Mouse (Mus musculus) liver, embryonic 14.5 days (tissue): ENCODE results near the gene Rrp1. TPM values are rescaled to one million over a fixed set of nuclear protein-coding genes. Genes with fewer than 3 reads are reported as not detected.

ENCODE experiments used
- ATAC-seq: fragments of 200-750 bp; cut with Nextera tagmentation; 2 replicates; pipeline ENCODE4 v1.8.0; 2017; ENCODE audit warnings: moderate number of reproducible peaks, mild to moderate bottlenecking, moderate library complexity; ENCODE audit not compliant: insufficient read depth
- DNase-seq, 3 experiments: peaks; one replicate each; pipeline ENCODE4 v3.0.0-alpha.2; 2012 to 2013; ENCODE audit warnings: low read depth in 3 of 3, low spot score in 3 of 3
- H3K27ac ChIP-seq: fragments of 300-500 bp; sonication (generic); 2 replicates; pipeline ENCODE4 v1.5.1; 2014; ENCODE audit warnings: moderate library complexity, mild to moderate bottlenecking, control low read depth, inconsistent platforms
- H3K27me3 ChIP-seq: fragments of 300-500 bp; sonication (generic); 2 replicates; pipeline ENCODE4 v1.6.1; 2014; ENCODE audit warnings: mild to moderate bottlenecking, low read length, moderate library complexity; ENCODE audit not compliant: control insufficient read depth, insufficient read depth
- H3K36me3 ChIP-seq: fragments of 300-500 bp; sonication (generic); replicated peaks from 2 replicates; pipeline ENCODE4 v1.6.1; 2014; ENCODE audit warnings: low read depth; ENCODE audit not compliant: control insufficient read depth, insufficient read depth
- H3K4me1 ChIP-seq, 2 experiments: fragments of 200-500 bp in 1 of 2; fragments of 300-500 bp in 1 of 2; sonication (generic) in 1 of 2; replicated peaks; 2 replicates each; pipeline ENCODE4 v1.6.1; 2012 to 2014; ENCODE audit warnings: antibody characterized with exemption in 1 of 2, inconsistent platforms in 1 of 2, low read length in 1 of 2; ENCODE audit not compliant: control insufficient read depth in 2 of 2, insufficient read depth in 2 of 2
- H3K4me2 ChIP-seq: fragments of 300-500 bp; sonication (generic); 2 replicates; pipeline ENCODE4 v1.6.1; 2014; ENCODE audit warnings: low read depth, mild to moderate bottlenecking, control low read depth, moderate library complexity
- H3K4me3 ChIP-seq, 2 experiments: fragments of 200-500 bp in 1 of 2; fragments of 300-500 bp in 1 of 2; sonication (generic) in 1 of 2; 2 replicates each; pipeline ENCODE4 v1.5.1; 2012 to 2014; ENCODE audit warnings: low read depth in 2 of 2, low read length in 2 of 2, mild to moderate bottlenecking in 2 of 2, control low read depth in 1 of 2, inconsistent platforms in 1 of 2, moderate library complexity in 1 of 2; ENCODE audit not compliant: insufficient read depth in 1 of 2
- H3K9ac ChIP-seq: fragments of 300-500 bp; sonication (generic); replicated peaks from 2 replicates; pipeline ENCODE4 v1.6.1; 2014; ENCODE audit warnings: mild to moderate bottlenecking, control low read depth, moderate library complexity
- H3K9me3 ChIP-seq: fragments of 300-500 bp; sonication (generic); 2 replicates; pipeline ENCODE4 v1.6.1; 2016; ENCODE audit warnings: low read length, mixed read lengths; ENCODE audit not compliant: control insufficient read depth
- CTCF ChIP-seq: IDR thresholded peaks from 2 replicates; pipeline ENCODE4 v1.5.1; 2016; ENCODE audit warnings: antibody characterized with exemption, low read depth, control low read depth
- EP300 ChIP-seq: IDR thresholded peaks from 2 replicates; pipeline ENCODE4 v1.6.1; 2016; ENCODE audit warnings: antibody characterized with exemption, low read depth
- WGBS: fragments of 180-500 bp; shearing (Covaris S2); extraction: QIAGEN DNeasy Blood & Tissue Kit; methylation state at CpG from one replicate; pipeline ENCODE4 v1.1.7; 2014; ENCODE audit not compliant: insufficient replicate concordance; 5-methylcytosine and 5-hydroxymethylcytosine counted together
- microRNA-seq: library from miRNA; unstranded; fragments of <30 nt; microRNA quantifications from one replicate; pipeline ENCODE4, GENCODE M21; 2016
- polyA plus RNA-seq, 2 experiments: library from polyadenylated mRNA; depleted of rRNA in 1 of 2; stranded (reverse) in 1 of 2; unstranded in 1 of 2; fragments of >200 nt; fragmentation: Nextera tagmentation in 1 of 2; extraction: Ambion mirVana in 1 of 2; gene quantifications; 2 replicates each; pipeline versions ENCODE4 v1.2.1 to v1.2.3; 2012 to 2014

Gene Rrp1
- polyA plus RNA-seq, 2 experiments, result 69.7 to 79.8 TPM

DNA sequence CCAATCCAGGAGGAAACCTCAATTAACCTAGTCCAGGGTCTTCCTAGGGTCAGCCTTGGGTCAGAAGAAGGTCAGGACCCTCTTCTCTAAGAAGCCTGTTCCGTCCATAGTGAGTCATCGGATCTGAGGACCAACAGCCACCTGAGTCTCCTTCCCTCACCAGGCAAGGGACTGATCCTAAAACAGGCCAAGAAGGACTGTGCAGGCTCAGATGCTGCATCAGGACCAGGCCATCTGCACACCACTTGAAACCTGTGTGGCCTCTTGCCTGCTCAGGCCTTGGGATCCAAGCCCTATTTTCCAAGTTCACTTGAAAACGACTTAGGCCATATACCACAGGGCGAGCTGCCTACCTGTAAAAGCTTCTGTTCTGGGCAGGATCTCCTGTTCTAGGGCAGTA is 59.6 kb downstream of the Rrp1 start:
- no peak for ATAC-seq

DNA sequence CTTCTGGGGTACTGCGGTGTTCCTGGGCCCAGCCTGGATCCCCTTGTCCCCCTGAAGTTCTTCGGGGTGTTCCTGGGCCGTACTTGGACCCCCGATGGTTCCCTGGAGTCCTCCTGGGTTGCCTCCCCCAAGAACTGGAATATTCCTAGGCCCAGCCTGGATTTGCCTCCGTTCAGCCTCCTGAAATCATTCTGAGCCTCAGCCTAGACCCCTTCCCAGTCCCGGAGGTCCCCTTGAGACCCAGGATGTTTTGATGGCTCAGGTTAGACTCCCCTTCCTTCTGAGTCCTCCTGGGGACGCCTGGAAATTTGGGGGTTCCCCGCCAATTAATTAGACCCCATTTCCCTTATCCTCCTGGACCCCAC is 60.2 kb downstream of the Rrp1 start:
- TF ChIP-seq CTCF (no peak), EP300 (no peak)
- peaks cover 0 to 10% of the 10 kb centered on the region in 2 experiments; a peak in 1 of 4 replicates for H3K4me1 ChIP-seq
- no peaks in the 10 kb centered on the region for H3K9me3 ChIP-seq
- no peaks in the 10 kb centered on the region for H3K36me3 ChIP-seq
- WGBS, result 33% methylated on average over 8 of the region's 8 CpGs
- peaks cover 46% of the 10 kb centered on the region for H3K27me3 ChIP-seq
- DNase-seq, result no peak
- ATAC-seq, result peak; percentile 17; the same call in 1 of the 2 replicates
- peak overlapping the region; percentile 56 for H3K9ac ChIP-seq
- H3K4me3 ChIP-seq, result peak overlapping the region; percentile 58 to 70
- peak overlapping the region; percentile 69 for H3K4me2 ChIP-seq
- no peak overlapping the region for H3K27ac ChIP-seq

More for the DNA sequence above, 59.6 kb downstream of the Rrp1 start:
- no peak overlapping the region for H3K4me3 ChIP-seq
- peaks cover 0 to 10% of the 10 kb centered on the region in 2 experiments; a peak in 1 of 4 replicates for H3K4me1 ChIP-seq
- TF ChIP-seq EP300 (no peak), CTCF (no peak)
- H3K27ac ChIP-seq, result no peak overlapping the region
- no peaks in the 10 kb centered on the region for H3K36me3 ChIP-seq
- WGBS, result 56% methylated on average over 4 of the region's 4 CpGs
- H3K9me3 ChIP-seq, result no peaks in the 10 kb centered on the region
- H3K9ac ChIP-seq, result no peak overlapping the region
- peaks cover 46% of the 10 kb centered on the region for H3K27me3 ChIP-seq
- H3K4me2 ChIP-seq, result no peak overlapping the region
- DNase-seq, result no peak

DNA sequence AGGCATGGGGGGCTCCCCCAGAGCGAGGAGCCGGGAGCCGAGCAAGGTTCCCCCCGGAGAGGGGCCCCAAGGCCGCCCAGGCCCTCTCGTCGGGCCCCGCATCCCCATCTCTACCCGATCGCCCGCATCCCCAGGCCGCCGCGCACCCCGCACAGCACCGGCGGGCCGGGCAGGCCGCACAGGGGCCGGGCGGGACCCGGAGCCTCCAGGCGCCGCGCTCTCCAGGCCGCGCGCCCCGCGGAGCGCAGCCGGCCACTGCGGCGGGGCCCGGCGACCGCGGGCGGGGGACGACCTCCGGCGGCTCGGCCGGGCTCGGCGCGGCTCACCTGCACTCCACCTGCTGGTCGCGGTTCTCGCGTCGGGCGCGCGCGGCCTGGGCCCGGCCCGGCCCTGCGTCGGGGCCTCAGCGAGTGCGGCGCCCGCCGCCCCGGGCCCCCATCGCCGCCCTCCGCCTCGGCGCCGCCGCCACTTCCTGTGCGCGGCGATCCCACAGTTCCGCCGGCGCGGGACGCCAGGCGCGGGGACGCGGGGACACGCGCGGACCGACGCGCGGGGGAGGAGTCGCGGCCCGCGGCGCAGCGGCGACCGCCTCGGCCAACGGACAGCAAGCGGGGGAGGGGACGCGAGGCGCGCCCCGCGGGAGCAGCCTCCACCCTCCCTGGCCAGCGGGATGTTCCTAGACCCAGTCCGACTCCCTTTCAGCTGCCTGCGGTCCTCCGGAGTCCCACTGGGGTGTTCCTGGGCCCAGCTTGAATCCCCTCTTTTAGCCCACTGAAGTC is 60.8 kb downstream of the Rrp1 start, which contains the start of gene Agpat3:
Agpat3 (minus strand) TSS at position 603 of the 779 bp plus-strand sequence.
- DNase-seq (no peak), ATAC-seq (peak; percentile 63)
- Histone ChIP-seq H3K4me2 (peak within 1 kb of the TSS; percentile 69), H3K27ac (no peak within 1 kb of the TSS), H3K4me1 (peaks cover 0 to 10% of the 10 kb centered on the region in 2 experiments; a peak in 1 of 4 replicates), H3K27me3 (peaks cover 46% of the 10 kb centered on the region), H3K4me3 (peak within 1 kb of the TSS; percentile 58 to 70), H3K36me3 (no peaks in the 10 kb centered on the region), H3K9me3 (no peaks in the 10 kb centered on the region), H3K9ac (peak within 1 kb of the TSS; percentile 56)
- WGBS, result under 1% methylated on average over 83 of the region's 113 CpGs
- TF ChIP-seq EP300 (no peak), CTCF (no peak)

DNA sequence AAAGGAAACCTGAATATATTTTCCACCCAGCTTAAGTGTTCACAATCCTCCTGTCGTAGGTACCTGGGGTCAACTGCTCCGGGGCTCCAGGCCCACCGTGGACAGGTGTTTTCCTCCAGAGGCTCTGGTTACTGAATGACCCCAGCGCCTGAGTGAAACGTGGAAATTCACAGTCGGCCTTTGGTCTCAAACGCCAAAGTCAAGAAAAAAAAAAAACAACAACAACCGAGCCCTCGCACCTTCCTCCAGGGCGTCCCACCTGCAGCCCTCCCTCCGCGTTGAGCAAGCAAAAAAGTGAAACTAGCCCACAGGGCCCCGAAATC is 61.3 kb downstream of the Rrp1 start:
- no peak overlapping the region for H3K27ac ChIP-seq

DNA sequence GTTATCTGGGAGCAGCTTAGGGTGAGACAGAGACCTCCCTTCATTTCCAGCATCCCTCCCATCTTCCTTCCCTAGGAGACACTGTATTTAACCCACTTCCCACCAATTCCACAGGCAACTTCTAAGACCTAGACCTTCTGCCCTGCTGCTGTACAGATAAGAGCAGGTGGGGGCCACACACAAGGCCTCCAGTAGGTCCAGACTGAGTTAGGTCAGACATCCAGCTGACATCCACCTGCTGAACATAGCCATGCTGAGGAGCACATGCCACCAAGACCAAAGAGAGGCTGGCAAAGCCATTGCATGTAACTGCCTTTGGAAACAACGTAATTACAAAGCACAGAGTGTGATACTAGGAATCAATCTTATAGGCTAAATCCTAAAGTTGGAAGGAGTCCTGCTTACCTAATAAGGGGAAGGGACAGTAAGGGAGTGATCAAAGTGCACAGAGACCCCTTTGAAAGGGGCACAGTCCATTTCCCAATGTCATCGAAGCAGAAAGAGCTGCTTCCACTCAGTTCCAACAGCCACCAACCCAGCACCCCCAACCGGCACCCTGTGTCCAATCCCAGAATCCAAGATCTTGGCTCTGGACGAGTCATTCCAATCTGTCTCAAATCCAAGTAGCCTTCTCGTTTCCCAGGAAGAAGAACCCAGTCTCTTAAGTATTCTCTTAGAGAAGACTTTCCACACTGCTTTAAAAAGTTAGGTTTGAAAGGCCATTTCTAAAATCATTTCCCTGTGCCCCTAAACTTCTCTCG is 61.9 kb downstream of the Rrp1 start:
- peak overlapping the region; percentile 58 to 70 for H3K4me3 ChIP-seq
- peak overlapping the region; percentile 69 for H3K4me2 ChIP-seq
- TF ChIP-seq CTCF (no peak), EP300 (no peak)
- no peak overlapping the region for H3K27ac ChIP-seq
- H3K4me1 ChIP-seq, result peaks cover 0 to 9% of the 10 kb centered on the region in 2 experiments; a peak in 1 of 4 replicates
- no peaks in the 10 kb centered on the region for H3K36me3 ChIP-seq
- ATAC-seq (no peak), DNase-seq (no peak)
- no peaks in the 10 kb centered on the region for H3K9me3 ChIP-seq
- peak overlapping the region; percentile 56; the same call in 1 of the 2 replicates for H3K9ac ChIP-seq
- peaks cover 46% of the 10 kb centered on the region for H3K27me3 ChIP-seq
- 33% methylated on average over 6 of the region's 6 CpGs for WGBS

More for the DNA sequence above, 61.3 kb downstream of the Rrp1 start:
- peaks cover 0 to 10% of the 10 kb centered on the region in 2 experiments; a peak in 1 of 4 replicates for H3K4me1 ChIP-seq
- 4% methylated on average over 13 of the region's 13 CpGs for WGBS
- H3K4me2 ChIP-seq, result peak overlapping the region; percentile 69
- peak overlapping the region; percentile 58 to 70 for H3K4me3 ChIP-seq
- no peak for TF ChIP-seq EP300
- no peak for TF ChIP-seq CTCF
- H3K36me3 ChIP-seq, result no peaks in the 10 kb centered on the region
- peak overlapping the region; percentile 56 for H3K9ac ChIP-seq
- H3K9me3 ChIP-seq, result no peaks in the 10 kb centered on the region
- DNase-seq, result no peak
- peaks cover 46% of the 10 kb centered on the region for H3K27me3 ChIP-seq
- ATAC-seq, result peak; percentile 30; the same call in 1 of the 2 replicates

Small RNAs within 50 kb of the gene (microRNA-seq; reads per million reads assigned to microRNA genes)
- gene Mir6410 (not detected), gene Mir6907 (1.3 reads per million), gene Mir6908 (not detected)

Other genes with a start within 250 kb of the Rrp1 start
- 34.1 and 39.1 TPM in 2 replicates for gene D10Jhu81e, start 243.3 kb downstream of the Rrp1 start, polyA plus RNA-seq (2012; rRNA removed)
- gene D10Jhu81e, start 243.3 kb downstream of the Rrp1 start, polyA plus RNA-seq (2014; fragmentation: Nextera tagmentation; extraction: Ambion mirVana), result 11.7 and 15.6 TPM in 2 replicates
- 6.1 and 7.5 TPM in 2 replicates for gene Pwp2, start 227.9 kb downstream of the Rrp1 start, polyA plus RNA-seq (2012; rRNA removed)
- 7.2 and 9.6 TPM in 2 replicates for gene Pwp2, start 227.9 kb downstream of the Rrp1 start, polyA plus RNA-seq (2014; fragmentation: Nextera tagmentation; extraction: Ambion mirVana)
- gene Trappc10, start 168.4 kb downstream of the Rrp1 start, polyA plus RNA-seq (2012; rRNA removed), result 19.8 and 20.1 TPM in 2 replicates
- gene Trappc10, start 168.4 kb downstream of the Rrp1 start, polyA plus RNA-seq (2014; fragmentation: Nextera tagmentation; extraction: Ambion mirVana), result 15.8 and 20.5 TPM in 2 replicates
- gene Agpat3, start 60.6 kb downstream of the Rrp1 start, polyA plus RNA-seq (2012; rRNA removed), result 11.0 and 14.5 TPM in 2 replicates
- 21.0 and 21.3 TPM in 2 replicates for gene Agpat3, start 60.6 kb downstream of the Rrp1 start, polyA plus RNA-seq (2014; fragmentation: Nextera tagmentation; extraction: Ambion mirVana)
- 58.1 and 74.9 TPM in 2 replicates for gene Cstb, start 12.6 kb upstream of the Rrp1 start, polyA plus RNA-seq (2012; rRNA removed)
- gene Cstb, start 12.6 kb upstream of the Rrp1 start, polyA plus RNA-seq (2014; fragmentation: Nextera tagmentation; extraction: Ambion mirVana), result 111 and 122 TPM in 2 replicates
- 2.9 TPM in 2 replicates for gene Pdxk, start 51.9 kb upstream of the Rrp1 start, polyA plus RNA-seq (2012; rRNA removed)
- 3.2 and 3.3 TPM in 2 replicates for gene Pdxk, start 51.9 kb upstream of the Rrp1 start, polyA plus RNA-seq (2014; fragmentation: Nextera tagmentation; extraction: Ambion mirVana)
- not detected in 2 replicates for gene Olfr1358, start 104.4 kb upstream of the Rrp1 start, polyA plus RNA-seq (2012; rRNA removed)
- gene Olfr1358, start 104.4 kb upstream of the Rrp1 start, polyA plus RNA-seq (2014; fragmentation: Nextera tagmentation; extraction: Ambion mirVana), result not detected in 2 replicates
- 7.3 and 10.0 TPM in 2 replicates for gene Ilvbl, start 161.3 kb upstream of the Rrp1 start, polyA plus RNA-seq (2012; rRNA removed)
- gene Ilvbl, start 161.3 kb upstream of the Rrp1 start, polyA plus RNA-seq (2014; fragmentation: Nextera tagmentation; extraction: Ambion mirVana), result 10.9 and 11.5 TPM in 2 replicates
- gene Syde1, start 178.9 kb upstream of the Rrp1 start, polyA plus RNA-seq (2012; rRNA removed), result 1.7 and 1.9 TPM in 2 replicates
- gene Syde1, start 178.9 kb upstream of the Rrp1 start, polyA plus RNA-seq (2014; fragmentation: Nextera tagmentation; extraction: Ambion mirVana), result 1.5 and 1.6 TPM in 2 replicates
- gene Olfr1357, start 205.0 kb upstream of the Rrp1 start, polyA plus RNA-seq (2012; rRNA removed), result not detected in 2 replicates
- not detected in 2 replicates for gene Olfr1357, start 205.0 kb upstream of the Rrp1 start, polyA plus RNA-seq (2014; fragmentation: Nextera tagmentation; extraction: Ambion mirVana)